Mouse (Mus musculus): ENCODE measurements around the gene Tbl1x.

- no peak for TF ChIP-seq EP300 (IDR thresholded peaks at IDR 0.05; ENCODE audit: insufficient read depth, low read depth, low read length)
- no peak for TF ChIP-seq POLR2A (IDR thresholded peaks at IDR 0.05; ENCODE audit: insufficient read depth, low read depth, low read length)
These were observed 66.3 kb downstream of the Tbl1x start for GRCm38 (mm10) chrX:77577108-77577507.
